Mouse (Mus musculus) skeletal muscle tissue, adult 2 months (tissue): ENCODE results near the gene Grb7.

Experiments
- DNase-seq: peaks from one replicate; pipeline ENCODE4 v3.0.0-alpha.2; 2012; ENCODE audit warnings: low read depth, low spot score

The Grb7 gene

DNA sequence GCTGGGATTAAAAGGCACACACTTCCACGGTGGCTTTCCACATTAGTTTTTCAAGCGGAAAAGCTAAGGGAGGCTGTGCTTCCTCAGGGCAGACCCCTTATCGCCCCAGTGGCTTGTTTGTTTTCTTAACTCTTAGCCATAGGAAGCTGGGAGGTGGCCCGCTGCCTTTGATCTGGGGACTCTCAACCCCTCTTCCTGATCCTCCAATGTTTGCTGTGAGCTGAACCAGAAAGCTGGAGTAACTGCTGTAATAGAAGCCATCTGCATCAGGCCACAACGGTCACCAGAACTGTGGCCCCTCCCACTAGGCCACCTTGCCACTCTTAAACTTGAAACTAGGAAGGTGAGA, at the start of gene Grb7:
Gene Grb7 (plus strand): TSS at position 182 of the 349 bp plus-strand sequence.
- no peak for DNase-seq

DNA sequence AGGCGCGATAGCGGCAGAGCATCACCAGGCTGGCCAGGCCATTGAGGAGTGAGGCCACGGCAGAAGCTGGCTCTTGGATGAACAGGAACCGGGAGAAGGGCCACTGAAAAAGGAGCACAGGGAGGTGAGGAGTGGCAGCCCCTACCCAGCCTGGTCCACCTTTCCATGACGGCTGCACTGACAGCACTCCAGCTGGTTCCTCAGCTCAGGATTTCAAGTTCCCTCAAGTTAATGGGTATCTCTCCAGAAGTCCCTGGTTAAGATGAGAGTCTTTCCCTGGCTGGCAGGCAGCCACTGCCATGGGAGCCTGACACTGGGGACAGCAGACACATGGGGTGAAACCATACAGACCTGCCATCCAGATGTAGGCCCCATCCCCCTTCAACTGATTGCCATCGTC, 48.2 kb upstream of the Grb7 start:
- no peak for DNase-seq

DNA sequence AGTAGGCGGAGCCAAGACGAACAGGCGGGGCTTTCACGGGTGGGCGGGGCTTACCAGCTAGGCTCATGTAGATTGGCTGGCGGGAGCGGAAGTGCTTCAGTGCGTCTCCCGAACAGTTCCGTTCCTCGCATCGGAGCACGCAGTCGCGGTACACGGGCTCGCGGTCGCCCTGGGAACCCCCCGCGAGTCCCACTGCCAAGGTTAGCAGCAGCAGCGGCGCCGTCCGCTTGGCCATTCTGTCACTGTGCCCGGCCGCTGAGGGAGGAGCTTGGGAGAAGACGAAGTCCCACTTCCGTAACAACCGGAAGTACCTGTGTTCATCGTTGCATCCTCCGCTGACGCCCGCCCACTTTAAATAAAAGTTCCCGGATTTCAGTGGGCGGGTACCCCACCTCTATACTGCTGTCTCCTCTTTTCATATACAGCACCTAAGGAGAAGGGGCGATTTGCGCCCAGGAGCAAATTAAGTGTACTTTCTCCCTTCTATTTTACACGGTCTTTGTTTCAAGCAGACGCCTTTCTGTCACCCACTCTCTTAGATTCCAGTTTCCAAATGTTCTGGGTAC, 46.0 kb upstream of the Grb7 start, which contains the start of gene Pgap3:
Gene Pgap3 (minus strand): TSS at position 330 of the 566 bp plus-strand sequence.
- DNase-seq, result peak; percentile 88

DNA sequence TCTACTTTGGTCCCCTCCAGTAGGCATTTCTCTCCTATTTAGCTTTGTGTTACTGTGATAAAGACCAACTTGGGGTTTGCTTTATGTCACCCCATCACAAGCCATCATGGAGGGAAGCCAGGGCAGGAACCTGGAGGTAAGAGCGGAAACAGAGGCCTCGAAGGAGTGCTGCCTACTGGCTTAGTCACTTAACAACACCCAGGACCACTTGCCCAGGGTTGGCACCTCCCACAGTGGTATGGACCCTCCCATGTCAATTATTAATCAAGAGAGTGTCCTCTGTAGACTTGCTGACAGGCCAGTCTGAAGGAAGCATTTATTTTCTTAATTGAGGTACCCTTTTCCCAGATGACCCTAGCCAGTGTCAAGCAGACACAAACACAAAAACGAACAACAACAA, 45.4 kb upstream of the Grb7 start:
- no peak for DNase-seq

DNA sequence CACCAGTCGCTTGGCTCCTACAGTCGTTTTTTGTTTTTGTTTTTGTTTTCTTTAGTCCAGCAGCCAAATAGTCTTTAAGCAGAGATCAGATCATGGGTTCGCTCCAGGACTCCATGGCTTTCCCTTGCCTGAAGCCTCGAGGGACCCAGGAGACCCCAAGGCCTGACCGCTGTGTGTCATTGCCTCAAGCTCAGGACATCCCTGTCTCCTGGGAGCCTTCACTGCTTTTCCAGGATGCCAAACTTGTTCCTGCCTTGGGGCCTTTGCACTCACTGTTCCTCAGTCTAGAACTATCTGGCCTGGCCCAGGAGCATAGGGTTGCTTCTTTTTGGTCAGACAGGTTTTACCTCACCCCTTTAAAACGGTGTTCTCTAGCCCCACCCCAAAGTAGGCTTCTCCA, 39.6 kb upstream of the Grb7 start:
- no peak for DNase-seq

DNA sequence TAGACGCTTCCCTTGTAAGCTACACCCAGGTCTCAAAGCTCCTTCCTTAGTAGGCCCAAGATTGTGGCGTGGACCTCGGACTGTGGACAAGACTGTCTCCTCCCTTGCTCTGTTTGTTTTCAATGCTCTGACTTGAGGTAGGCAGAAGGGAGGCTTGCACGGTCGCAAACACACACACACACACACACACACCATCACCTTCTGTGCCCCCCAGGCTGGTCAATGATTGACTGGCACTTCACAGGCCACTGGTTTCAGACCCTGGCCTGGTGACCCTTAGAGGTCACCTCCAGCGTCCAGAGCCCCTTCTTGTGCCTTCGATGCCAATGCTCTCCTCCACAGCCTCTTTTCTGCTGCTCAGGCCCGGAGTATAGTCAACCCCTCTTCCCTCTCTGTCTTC, 37.3 kb upstream of the Grb7 start:
- no peak for DNase-seq

DNA sequence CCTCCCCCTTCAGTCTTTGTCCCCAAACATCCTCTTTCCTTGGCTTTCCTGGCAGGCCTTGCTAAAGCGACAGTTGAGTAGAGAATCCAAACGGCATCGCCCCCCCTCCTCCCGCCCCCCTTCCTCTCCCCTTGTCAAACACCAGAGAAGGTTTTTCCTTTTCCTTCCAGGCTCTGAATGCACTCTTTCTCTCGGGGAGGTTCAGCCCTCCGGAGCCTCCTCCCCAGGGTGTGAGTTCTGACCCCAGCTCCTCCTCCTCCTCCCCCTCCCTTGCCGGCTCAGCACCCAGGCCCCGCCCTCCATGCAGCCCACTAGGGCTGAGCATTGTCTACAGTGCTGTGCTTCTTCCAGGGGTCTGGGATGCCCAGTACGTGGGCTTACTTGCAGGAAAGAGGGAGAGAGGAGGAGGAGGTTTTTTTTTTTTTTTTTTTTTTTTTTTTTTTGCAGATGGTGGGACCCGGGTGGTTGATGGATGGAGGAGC, 36.8 kb upstream of the Grb7 start:
- no peak for DNase-seq

DNA sequence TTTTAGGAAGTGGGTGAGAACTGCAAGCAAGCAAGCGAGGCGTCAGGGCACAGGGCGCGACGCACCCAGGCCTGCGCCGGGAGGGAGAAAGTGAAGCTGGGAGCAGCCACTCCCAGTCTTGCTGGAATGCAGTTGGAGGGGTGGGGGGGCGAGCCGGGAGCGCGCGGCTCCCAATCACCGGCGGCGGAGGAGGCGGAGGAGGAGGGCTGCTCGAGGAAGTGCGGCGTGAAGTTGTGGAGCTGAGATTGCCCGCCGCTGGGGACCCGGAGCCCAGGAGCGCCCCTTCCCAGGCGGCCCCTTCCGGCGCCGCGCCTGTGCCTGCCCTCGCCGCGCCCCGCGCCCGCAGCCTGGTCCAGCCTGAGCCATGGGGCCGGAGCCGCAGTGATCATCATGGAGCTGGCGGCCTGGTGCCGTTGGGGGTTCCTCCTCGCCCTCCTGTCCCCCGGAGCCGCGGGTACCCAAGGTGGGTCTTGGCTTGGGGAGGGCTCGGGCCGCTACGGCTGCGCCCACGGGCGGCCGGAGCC, 33.9 kb upstream of the Grb7 start, which contains the start of gene Erbb2:
Gene Erbb2 (plus strand): TSS at position 198 of the 524 bp plus-strand sequence.
- DNase-seq, result no peak

DNA sequence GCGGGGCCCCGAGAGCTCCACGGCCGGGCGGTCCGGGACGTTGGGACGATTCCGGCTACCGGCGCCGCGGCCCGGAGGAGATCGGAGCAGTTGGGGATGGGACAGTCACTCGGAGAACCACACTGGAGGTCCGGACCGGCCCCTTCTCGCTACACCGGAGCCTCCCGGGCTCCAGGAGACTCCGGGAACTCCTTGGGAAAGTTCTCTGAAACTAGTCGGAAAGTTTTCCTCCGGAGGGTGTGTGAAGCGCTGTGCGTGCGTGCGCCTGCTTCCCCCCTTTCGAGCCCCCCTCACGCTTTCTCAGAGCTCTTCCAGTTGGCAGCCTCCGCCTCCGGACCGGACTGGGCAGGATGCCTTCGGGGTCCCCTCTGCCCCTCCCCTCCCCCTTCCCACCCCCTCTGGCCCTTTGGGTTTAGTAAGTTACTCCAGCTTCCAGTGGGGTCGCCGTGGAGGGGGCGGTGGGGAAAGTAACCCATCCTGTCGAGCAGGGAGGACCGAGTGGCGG, 33.3 kb upstream of the Grb7 start:
- DNase-seq, result no peak

DNA sequence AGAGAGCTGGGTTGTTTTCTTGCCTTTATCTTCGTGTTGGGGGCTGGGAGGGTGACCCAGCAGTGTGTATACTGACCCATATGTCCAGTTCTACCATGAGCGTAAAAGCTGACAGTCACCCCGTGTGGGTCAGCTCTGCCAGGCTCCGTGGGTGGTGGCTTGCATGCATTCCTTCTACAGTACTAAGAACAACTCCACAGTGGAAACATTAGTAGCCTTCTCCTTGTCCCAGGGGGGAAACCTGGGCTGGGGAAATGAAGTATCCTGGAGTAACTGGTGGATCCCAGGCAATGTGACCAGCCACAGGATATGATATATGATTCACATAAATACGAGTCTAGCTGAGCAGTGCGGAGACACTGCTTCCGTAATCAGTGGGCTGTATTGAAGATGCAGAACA, 32.5 kb upstream of the Grb7 start:
- no peak for DNase-seq

DNA sequence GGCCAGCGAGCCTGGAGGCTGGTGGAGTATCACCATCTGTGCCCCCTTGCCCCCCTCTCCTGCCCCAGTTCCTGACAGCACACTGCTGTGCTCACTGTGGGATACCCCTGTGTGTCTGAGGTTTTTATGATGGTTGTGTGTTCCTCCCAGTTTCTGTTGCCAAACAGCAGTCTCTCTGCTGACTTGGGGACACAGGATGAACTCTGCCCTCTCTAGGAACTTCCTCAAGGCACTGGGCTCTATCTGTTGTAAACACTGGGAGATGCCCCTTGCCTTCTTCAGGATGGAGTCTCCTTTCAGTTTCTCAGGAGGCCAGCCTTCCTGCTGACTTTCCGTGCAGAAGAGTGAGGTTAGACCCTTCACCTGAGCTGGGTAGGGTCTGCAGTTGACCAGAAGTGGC, 32.0 kb upstream of the Grb7 start:
- DNase-seq, result no peak

DNA sequence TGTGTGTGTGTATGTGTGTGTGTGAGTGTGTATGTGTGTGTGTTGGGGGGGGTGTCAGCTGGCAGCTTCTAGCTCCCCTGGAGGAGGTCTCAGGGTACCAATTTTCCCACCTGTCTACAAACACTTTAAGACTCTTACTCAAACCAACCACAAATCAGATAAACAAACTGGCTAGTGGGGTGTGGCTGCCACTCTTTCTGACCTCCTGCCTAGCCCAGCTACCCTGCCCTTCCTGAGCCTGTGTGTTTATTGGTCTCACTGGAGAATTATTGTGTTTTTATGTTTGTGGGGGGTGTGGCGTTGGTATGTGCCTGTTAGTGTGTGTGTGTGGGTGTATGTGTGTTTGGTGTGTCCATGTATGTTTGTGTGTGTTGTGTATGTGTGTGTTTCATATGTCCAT, 29.1 kb upstream of the Grb7 start:
- DNase-seq, result no peak

DNA sequence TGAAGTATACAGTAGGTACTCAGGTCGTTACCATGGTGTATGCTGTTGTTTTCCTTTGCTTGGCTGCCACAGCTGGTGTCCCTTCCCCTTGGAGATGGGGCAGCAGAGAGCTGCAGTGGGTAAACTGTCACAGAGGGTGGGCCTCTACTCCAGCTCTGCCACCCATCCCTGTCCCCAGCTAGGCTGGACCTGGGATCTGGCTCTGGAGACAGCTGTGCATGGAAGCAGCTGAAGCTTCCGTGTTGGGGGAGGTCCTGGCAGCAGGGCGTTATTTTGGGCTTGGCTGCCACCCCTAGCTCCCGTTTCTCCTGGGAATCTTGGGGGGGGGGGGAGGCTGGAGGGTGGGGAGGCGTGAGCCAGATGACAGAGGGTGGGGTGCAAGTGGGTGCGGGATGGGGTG, 27.9 kb upstream of the Grb7 start:
- no peak for DNase-seq

DNA sequence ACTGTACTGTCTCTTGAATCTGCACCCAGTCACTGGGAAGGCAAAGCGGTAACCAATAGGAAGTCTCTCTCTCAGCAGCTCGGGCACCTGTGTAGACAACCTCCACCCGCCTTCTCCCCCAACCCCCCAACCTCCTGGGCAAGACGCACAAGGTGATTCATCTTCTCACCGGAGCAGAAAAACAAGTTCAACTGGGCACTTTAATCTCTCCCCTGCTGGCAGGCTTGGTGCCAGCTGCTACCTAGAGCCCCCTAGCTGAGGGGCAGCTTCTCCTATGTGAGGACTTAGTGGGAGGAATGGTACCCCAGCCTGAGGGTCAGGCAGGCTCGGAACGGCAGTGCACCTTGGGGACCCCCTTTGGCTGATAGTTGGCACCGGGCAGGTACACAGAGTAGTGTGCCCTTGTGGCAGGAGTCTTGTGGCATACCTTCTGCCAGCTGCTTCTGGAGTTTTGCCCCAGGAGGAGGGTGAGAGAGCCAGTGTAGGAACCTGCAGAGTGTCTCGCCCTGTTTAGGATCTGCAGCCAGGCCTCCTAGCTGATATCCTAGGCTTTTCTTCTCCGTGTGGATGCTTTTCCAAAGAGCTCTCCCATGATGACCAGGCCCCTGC, 27.2 kb upstream of the Grb7 start:
- no peak for DNase-seq

DNA sequence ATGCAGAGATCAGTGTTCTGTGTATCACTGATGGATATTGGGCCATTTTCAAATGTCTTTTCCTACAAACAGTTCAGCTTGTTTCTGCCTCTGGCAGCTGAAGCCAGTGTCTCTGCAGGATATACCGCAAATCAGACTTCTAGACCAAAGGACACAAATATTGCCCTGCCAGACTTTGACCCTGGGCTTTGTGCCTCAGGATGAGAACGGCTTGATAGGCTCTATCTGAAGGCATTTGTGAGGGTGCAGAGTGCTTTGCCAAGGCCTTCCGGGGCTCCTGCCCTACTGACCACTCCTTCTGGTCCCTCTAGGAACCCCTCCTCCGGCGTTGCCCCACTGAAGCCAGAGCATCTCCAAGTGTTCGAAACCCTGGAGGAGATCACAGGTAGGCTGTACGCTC, 19.6 kb upstream of the Grb7 start:
- no peak for DNase-seq

DNA sequence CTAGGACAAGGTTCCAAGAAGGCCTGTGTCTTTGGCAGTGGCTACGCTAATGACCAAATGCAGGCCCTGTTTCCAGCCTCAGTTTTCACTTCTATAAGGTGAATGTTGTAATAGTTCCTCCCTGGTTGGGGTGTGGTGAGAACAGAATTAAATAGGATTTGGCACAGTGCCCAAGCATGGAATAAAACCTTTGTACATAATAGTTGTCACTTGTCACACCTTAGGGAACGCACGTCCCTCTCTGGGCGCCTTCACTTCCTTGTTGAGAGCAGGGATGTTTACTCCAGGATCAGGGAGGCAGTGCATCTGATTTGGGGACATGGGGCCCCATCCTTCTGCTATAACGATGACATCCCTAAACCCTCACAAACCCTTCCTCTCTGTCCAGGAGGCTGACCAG, 17.8 kb upstream of the Grb7 start:
- no peak for DNase-seq

DNA sequence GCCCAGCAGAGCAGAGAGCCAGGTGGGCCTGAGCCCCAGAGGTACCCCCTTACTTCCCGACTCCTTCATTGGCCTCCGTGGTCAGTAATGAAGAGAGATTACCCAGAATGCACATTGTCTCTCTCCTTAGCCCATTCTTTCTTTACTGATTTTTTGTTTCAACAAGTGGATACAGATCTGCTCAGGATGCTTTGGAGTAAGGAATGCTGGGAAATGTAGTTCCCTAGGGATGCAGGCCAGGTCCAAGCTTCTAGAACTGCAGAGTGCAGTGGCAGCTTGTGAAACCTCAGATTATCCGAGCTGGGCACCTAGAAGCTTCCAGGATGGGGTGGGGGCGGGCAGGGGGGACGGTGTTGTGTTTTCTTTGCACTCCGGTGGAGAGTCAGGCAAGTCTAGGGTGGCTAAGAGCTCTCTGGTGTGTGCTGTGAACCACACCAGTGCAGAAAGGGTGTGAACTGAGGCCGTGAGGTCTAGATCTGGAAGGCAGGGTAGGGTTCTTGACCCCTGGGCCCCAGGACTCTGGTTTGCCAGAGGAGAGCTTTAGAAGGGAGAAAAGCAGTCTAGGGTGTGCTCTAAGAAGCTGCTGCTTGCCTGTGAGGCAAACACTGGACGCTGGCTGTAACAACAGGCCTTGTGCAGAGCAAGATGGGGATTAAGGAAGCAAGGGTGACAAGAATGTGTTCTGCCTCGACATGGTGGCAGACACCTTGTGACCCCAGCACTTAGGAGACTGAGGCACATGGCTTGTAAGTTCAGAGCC, 14.3 kb upstream of the Grb7 start:
- no peak for DNase-seq

DNA sequence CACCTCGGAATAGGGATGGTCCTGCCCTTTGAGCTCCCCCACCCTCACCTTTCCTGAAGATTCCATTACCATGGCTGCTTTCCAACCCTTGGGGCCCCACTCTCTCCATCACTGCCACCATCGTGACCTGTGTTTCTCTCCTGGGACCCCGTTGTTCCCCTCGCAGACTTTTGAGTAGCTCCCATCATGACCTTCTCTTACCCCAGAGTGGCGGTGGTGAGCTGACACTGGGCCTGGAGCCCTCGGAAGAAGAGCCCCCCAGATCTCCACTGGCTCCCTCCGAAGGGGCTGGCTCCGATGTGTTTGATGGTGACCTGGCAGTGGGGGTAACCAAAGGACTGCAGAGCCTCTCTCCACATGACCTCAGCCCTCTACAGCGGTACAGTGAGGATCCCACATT, 10.5 kb upstream of the Grb7 start:
- DNase-seq, result no peak

DNA sequence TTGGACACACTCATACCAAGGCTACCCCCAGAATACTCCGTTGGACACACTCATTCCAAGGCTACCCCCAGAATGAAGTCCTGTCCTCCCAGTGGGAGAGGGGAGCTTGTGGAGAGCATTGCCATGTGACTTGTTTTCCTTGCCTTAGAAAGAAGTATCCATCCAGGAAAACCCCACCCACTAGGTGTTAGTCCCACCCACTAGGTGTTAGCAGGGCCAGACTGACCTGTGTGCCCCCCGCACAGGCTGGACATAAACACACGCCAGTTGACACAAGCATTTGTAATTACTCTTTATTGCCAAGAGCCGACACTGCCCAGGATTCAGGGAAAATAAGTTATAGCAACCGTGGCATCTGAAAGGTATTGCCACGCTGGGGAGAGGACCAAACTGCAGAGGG, 8.8 kb upstream of the Grb7 start:
- DNase-seq, result no peak

DNA sequence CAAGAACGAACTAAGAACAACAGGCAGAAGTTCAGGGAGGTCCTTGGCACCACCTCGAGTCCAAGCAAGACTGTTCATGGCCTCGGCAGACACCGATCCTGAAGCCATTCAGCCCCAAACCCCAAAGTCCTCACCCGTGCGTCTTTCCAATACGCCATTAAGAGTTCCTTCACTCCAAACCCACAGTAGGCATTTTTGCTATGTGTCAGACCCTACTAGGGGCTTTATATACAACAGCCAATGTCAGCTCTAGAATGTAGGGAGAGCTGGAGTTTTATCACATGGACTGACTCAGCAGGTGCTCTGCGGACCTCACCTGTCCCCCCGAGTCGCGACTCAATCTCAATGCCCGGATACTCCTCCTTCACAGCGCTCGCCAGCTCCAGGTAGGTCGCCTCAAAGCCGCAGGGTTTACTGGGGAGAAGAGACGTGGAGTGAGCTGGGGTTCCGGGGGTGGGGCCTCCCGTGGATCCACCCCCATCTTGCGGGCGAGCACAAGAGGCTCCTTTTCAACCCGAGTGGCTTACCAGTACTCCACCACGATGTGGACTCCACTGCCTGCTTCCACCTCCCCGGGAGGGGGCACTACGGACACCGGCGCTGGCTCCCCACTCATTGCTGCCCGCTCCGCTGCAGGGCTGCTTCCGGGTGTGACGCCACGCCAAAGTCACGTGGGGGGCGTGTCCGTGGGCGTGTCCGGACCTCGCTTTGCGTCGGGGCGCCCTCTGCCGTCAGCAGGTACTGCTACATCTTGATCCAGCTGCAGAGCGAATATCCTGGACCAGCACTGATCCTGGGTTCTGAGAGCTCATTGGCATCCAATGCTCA, 7.6 kb upstream of the Grb7 start, which contains the start of gene Mien1:
Gene Mien1 (minus strand): TSS at position 661 of the 828 bp plus-strand sequence.
- DNase-seq, result peak; percentile 89

DNA sequence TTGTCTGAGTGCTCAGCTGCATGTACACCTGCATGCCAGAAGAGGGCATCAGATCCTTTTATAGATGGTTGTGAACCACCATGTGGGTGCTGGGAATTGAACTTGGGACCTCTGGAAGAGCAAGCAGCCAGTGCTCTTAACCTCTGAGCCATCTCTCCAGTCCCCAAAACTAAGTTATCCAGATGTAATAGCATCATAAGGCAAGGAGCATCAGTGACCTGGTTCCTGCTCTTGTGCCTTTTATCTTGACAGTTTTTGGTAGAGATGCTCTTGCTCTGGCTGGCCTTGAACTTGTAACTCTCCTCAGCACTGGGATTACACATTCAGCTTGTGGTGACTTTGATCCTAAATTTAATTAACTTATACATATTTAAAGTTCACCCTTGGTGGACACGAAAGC, 2.5 kb upstream of the Grb7 start:
- DNase-seq, result no peak

DNA sequence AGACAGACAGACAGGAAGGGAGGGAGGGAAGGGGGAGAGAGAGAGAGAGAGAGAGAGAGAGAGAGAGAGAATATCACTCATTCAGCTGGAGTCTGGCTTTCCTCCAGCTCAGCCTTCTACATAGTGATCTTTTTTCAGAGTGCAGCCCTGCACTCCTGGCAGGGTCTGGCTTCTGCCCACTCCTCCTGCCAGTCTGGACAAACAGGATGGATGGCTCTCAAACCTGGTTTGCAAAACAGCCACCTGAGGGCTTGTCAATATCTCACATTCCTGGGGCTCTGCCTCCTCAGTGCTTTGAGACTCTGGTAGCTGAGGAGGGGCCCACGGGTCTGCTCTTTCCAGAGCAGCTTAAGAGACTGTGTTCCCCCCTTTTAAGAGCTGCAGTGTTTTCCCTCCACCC, 956 bp upstream of the Grb7 start:
- no peak for DNase-seq
